Mouse (Mus musculus) C2C12 (cell line): Measurements from ENCODE around the gene Fez2.

ENCODE experiments used
- CTCF ChIP-seq: IDR thresholded peaks from one replicate; pipeline ENCODE4 v1.5.1; 2011; ENCODE audit not compliant: control insufficient read depth, insufficient read depth, insufficient read length
- MAX ChIP-seq: IDR thresholded peaks from one replicate; pipeline ENCODE4 v1.6.1; 2011; ENCODE audit warnings: mild to moderate bottlenecking, control low read depth
- MYOD1 ChIP-seq: IDR thresholded peaks from one replicate; pipeline ENCODE4 v1.6.1; 2011; ENCODE audit warnings: low read depth; ENCODE audit not compliant: control insufficient read depth, insufficient read length
- USF1 ChIP-seq: IDR thresholded peaks from one replicate; pipeline ENCODE4 v1.6.1; 2011; ENCODE audit warnings: low read depth, mild to moderate bottlenecking, control low read depth, moderate library complexity

- TF ChIP-seq CTCF (no peak), MYOD1 (no peak), MAX (no peak), USF1 (no peak)
Observed at GRCm38 (mm10) chr17:78333275-78333674, 84.7 kb downstream of the Fez2 start.
